Mouse (Mus musculus): ENCODE results near the gene Trh. TPM values are rescaled to one million over a fixed set of nuclear protein-coding genes. Genes with fewer than 3 reads are reported as not detected.

Trh gene
- total RNA-seq (2021), result not detected in 2 replicates
- long read RNA-seq, experiment 1, result 0 reads
- long read RNA-seq, experiment 2, result 0 reads

- no peak for DNase-seq
Measured at GRCm38 (mm10) chr6:92244591-92244990, at the start of gene Trh. TSS of gene Trh (minus strand) at chr6:92244650.

- peak; percentile 51 for DNase-seq
Measured at GRCm38 (mm10) chr6:92290826-92291225, 46.4 kb upstream of the Trh start.

DNA sequence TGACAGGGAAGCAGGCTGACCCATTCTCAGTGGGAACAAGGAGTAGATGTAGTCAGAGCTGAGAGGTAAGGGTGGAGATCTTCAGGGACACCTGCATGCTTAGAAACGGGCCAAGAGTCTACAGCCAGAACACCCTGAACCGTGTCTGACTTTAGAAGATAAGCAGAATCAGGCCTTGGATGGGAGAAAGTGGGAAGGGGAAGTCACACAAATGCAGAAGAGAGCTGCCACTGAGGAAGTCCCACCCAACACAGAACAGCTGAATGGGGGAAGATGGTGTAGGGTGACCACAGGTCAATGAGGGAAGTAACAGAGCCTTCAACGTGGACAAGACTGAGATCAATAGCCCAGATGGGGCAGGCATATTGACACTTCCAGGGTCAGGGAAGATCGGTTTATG is 42.4 kb upstream of the Trh start:
- DNase-seq, result no peak

DNA sequence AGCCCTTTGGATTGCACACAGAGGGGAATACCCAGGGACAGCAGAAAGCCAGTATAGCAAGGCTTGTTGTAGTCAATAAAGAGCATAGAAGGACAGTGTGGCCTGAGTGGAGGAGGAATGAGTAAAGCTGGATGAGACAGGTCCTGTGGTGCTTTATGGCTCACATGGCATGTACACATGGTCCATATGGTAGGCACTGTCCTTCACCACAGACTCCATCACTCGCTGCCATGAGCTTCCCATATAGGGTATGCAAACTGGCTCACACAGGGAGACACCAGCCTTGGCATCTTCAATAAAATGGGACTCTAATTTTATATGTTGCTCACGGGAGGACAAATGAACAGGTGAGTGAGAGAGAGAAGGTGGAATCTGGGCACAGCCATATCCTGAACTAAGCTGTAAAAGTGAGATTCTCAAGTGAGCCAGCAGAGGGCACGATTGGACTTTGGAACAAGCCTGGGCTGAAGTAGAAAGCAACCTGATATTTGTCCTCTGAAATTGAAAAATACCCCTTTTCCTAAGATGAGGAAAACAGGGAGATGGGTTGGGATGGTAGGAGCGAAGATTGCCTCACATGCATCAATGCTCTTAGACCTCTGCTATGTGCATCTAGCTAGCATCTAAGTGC is 41.9 kb upstream of the Trh start:
- peak; percentile 78 for DNase-seq

GRCm38 (mm10) chr6:92285559-92285958 is 41.1 kb upstream of the Trh start:
- no peak for DNase-seq

DNA sequence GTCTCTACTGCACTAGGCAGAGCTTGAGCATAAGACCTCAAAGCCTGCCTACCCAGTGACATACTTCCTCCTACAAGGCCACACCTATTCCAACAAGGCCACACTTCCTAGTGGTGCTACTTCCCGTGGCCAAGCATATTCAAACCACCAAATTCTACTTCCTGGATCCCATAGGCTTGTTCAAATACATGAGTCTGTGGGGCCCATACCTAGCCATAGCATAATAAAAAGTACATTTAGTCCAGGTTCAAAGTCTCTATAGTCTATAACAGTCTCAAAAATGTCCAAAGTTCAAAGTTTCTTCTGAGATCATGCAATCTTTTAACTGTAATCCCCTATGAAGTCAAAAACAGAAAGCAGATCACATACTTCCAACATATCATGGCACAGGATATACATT is 32.7 kb upstream of the Trh start:
- no peak for DNase-seq

GRCm38 (mm10) chr6:92273652-92274322 is 29.3 kb upstream of the Trh start:
- DNase-seq, result no peak

- DNase-seq, result no peak
Measured at GRCm38 (mm10) chr6:92272601-92273000, 28.2 kb upstream of the Trh start.

DNA sequence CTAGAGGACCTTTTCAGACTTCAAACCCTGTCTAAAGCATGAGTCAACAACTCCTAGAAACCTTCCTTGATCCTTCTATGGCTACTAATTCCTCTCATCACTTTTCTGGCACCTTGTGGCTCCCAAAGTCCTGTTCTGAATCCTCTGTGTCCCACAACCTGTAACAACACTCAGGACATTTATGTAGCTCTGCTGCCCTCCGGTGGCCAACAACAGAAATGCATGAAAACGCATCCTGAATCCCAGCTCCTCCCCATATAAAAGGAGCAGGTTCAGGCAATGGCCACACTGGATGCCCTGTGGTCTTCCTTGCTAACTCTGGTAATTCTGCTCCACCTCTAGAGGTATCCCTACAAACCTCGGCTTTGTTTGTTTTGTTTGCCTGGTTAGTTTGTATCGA is 24.6 kb upstream of the Trh start:
- DNase-seq, result peak; percentile 78

- no peak for DNase-seq
Measured at GRCm38 (mm10) chr6:92268001-92268400, 23.6 kb upstream of the Trh start.

DNA sequence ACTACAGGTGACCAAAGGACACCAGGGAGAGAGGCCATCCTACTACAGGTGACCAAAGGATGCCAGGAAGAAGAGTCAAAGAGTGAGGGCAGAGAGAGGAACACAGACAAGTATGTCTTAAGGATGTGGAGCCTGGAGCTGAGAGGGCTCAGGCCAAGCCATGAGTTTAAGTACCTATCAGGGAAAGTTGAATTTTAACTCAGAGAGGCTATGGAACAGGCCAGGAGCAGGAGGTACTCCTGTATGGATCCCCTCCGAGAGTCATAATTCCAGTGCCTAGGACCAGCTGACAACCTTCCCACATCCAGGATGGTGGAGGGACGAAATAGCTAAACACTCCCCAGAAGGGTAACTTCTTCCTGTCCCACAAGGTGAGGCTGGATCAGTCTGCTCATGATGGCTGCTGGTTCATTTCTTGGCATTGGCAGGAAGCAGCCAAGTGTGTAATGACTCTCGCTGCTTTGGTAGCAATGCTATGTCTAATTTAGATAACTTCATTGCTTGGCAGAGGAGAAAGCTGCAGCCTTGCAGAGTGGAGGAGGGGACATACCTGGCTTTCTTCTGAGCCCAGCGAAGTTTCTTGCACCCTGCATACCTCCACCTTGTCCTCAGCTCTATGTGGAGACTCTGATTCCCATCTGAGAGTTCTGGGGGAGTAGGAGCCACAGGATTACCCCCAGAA is 16.9 kb upstream of the Trh start:
- no peak for DNase-seq

GRCm38 (mm10) chr6:92255346-92255745 is 10.9 kb upstream of the Trh start:
- DNase-seq, result no peak

DNA sequence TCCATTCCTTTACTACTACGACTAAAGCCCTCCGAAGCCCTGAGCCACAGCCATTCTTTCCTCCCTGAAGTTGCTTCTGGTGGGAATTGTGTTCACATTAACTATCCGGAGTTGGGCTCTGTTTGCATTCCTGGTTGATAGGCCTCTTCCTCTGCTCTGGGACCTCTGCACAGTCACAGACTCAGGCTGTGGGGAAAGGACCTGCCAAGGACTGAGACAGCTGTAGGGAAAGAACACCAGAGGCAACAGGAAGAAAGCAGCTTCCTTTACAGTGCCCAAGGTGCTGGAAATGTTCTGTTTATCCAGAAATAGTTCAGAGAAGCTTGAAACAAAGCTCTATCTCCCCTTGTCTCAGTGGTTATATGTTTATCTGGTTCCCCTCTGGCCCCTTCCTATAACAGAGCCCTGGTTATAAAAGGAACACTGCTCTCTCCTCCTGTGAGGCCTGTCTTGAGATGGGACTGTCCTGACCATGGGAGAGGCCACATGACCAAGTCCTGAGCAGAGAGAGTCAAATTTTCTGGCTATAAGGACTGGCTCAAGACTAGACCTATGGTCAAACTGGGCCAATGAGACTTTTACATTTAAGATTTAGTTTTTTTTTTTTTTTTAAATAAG is 8.9 kb upstream of the Trh start:
- DNase-seq, result no peak

DNA sequence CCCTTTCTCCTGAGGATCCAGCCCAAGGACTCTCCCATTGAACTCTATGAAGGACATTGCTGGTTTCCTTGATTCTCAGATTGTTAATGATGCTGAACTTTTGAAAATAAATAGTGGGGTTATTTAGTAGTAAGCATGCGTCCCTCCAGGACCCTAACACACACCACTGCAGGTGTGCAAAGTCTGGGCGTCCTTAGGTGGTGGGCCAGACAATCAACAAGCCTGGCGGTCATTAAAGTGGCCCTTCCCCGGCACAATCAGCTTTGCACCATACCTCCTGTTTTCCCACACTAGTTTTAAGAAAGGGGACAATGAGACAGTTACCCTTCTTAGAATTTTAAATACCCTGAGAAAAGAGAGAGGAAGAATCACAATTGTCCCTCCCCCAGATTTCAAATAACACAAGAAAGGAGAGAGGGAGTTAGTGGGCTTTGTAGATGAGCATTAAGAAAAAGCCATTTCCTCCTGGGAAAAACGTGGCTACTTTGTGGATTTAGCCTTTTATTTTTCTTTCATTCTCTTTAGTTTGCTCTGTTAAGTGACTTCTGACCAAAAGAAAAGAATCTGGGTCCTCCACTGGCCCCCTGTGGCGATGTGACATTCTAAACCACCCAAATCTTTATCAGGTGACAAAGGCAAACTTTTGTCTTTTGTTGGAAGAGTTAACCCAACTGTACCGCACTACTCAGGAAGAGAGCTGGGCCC is 2.9 kb upstream of the Trh start:
- no peak for DNase-seq

GRCm38 (mm10) chr6:92246335-92246734 is 1.9 kb upstream of the Trh start:
- no peak for DNase-seq

GRCm38 (mm10) chr6:92241178-92241906 is 3.1 kb downstream of the Trh start:
- DNase-seq, result peak; percentile 76

GRCm38 (mm10) chr6:92235036-92235435 is 9.4 kb downstream of the Trh start:
- DNase-seq, result peak; percentile 6

GRCm38 (mm10) chr6:92231762-92232161 is 12.7 kb downstream of the Trh start:
- DNase-seq, result no peak

- DNase-seq, result peak; percentile 27
Measured at GRCm38 (mm10) chr6:92231356-92231755, 13.1 kb downstream of the Trh start.

GRCm38 (mm10) chr6:92229586-92229985 is 14.9 kb downstream of the Trh start:
- no peak for DNase-seq

- DNase-seq, result no peak
Measured at GRCm38 (mm10) chr6:92229103-92229502, 15.3 kb downstream of the Trh start.

DNA sequence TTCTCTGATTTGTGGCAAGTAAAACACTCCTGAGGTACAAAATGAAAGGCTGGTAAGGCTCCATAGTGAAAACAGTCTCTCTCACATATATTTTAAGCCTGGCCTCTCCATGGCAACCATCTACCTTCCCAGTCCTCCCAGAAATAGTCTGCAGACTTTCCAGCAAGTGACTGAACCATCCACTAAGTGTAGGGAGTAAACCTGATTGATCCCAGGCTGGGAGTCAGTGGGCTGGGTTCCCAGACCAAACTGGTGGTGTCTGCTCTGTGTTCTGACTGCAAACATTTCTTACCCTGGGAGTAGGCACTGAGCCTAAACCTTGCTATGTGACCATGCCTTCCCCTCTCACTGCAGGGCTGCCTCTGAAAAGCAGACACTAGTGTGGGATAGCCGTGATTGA is 19.5 kb downstream of the Trh start:
- no peak for DNase-seq

All from adrenal gland, postnatal 14 days (tissue).